Mouse (Mus musculus) cerebellum, adult 2 months (tissue): ENCODE measurements around the gene Txndc12. TPM values are rescaled to one million over a fixed set of nuclear protein-coding genes. Genes with fewer than 3 reads are reported as not detected.

ENCODE experiments used
- DNase-seq, 2 experiments: peaks; one replicate each; pipeline ENCODE4 v3.0.0; 2021
- H3K27ac ChIP-seq: fragments of 200-500 bp; 2 replicates; pipeline ENCODE4 v1.5.1; 2012; ENCODE audit warnings: low read length, control low read depth, inconsistent platforms; ENCODE audit not compliant: insufficient read depth
- H3K27me3 ChIP-seq: fragments of 200-500 bp; 2 replicates; pipeline ENCODE4 v1.6.1; 2012; ENCODE audit warnings: inconsistent platforms, mild to moderate bottlenecking, low read length, moderate library complexity; ENCODE audit not compliant: control insufficient read depth, insufficient read depth
- H3K4me1 ChIP-seq: fragments of 200-500 bp; 2 replicates; pipeline ENCODE4 v1.6.1; 2011; ENCODE audit warnings: low read length; ENCODE audit not compliant: control insufficient read depth, insufficient read depth
- H3K4me3 ChIP-seq: fragments of 200-500 bp; replicated peaks from 2 replicates; pipeline ENCODE3; 2011; ENCODE audit warnings: mild to moderate bottlenecking, low read depth, low read length, control low read depth; ENCODE audit not compliant: insufficient read depth
- CTCF ChIP-seq: fragments of 200-500 bp; IDR thresholded peaks from 2 replicates; pipeline ENCODE4 v1.5.1; 2011; ENCODE audit warnings: low read depth, mild to moderate bottlenecking, control low read depth, low read length, moderate library complexity, borderline replicate concordance; ENCODE audit not compliant: insufficient read depth
- POLR2A ChIP-seq: fragments of 200-500 bp; IDR thresholded peaks from 2 replicates; pipeline ENCODE4 v1.6.1; 2011; ENCODE audit warnings: low read length, control low read depth, borderline replicate concordance; ENCODE audit not compliant: insufficient read depth
- WGBS: fragments of 180-500 bp; shearing (Covaris S2); methylation state at CpG from one replicate; pipeline ENCODE4 v1.1.7; 2018; 5-methylcytosine and 5-hydroxymethylcytosine counted together
- polyA plus RNA-seq: library from polyadenylated mRNA; depleted of rRNA; stranded (reverse); fragments of >200 nt; gene quantifications from 2 replicates; pipeline ENCODE4 v1.2.3, GENCODE M21; 2012

Txndc12 gene
- polyA plus RNA-seq, 1 experiment: 53.6 TPM

DNA sequence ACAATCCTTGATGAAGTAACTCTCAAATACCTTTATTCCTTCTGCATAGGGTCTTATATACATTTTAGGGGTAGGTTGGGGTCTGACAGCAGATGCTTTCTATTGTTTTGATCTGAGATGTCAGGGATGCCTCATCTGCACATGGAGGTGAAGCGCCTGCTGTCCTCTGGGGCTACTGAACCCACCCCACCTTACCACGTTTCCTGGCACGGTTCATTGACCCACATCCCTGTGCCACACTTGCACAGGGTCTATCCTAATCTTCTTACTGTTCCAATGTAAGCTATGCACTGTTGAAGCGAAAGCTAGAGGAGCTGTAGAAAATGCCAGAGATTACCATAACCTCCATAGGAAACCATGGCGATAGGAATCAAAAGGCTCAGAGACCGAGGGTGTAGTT, 22.9 kb upstream of the Txndc12 start:
- Histone ChIP-seq H3K4me3 (no peak overlapping the region), H3K4me1 (no peaks in the 10 kb centered on the region; the same call in 1 of the 2 replicates), H3K27me3 (no peaks in the 10 kb centered on the region), H3K27ac (no peak overlapping the region)
- 55% methylated on average over 6 of the region's 6 CpGs for WGBS
- TF ChIP-seq CTCF (no peak), POLR2A (no peak)
- DNase-seq: no peak

- TF ChIP-seq CTCF: no peak
- no peak for TF ChIP-seq POLR2A
- Histone ChIP-seq H3K27me3 (no peaks in the 10 kb centered on the region), H3K4me3 (no peak overlapping the region), H3K27ac (no peak overlapping the region), H3K4me1 (peaks cover 4% of the 10 kb centered on the region; the same call in 1 of the 2 replicates)
- WGBS: 97% methylated on average over 3 of the region's 3 CpGs
- DNase-seq: no peak
Measured at GRCm38 (mm10) chr4:108825677-108826076, 8.7 kb upstream of the Txndc12 start.

GRCm38 (mm10) chr4:108826096-108826495, 8.3 kb upstream of the Txndc12 start:
- Histone ChIP-seq H3K4me1 (peaks cover 4% of the 10 kb centered on the region; the same call in 1 of the 2 replicates), H3K4me3 (no peak overlapping the region), H3K27ac (no peak overlapping the region), H3K27me3 (no peaks in the 10 kb centered on the region)
- DNase-seq: no peak
- 94% methylated on average over 1 of the region's 1 CpGs for WGBS
- TF ChIP-seq POLR2A: no peak
- TF ChIP-seq CTCF: no peak

GRCm38 (mm10) chr4:108826643-108827042, 7.8 kb upstream of the Txndc12 start:
- no peaks in the 10 kb centered on the region for H3K27me3 ChIP-seq
- no peak overlapping the region for H3K27ac ChIP-seq
- DNase-seq: no peak
- no peak for TF ChIP-seq CTCF
- TF ChIP-seq POLR2A: no peak
- peaks cover 4% of the 10 kb centered on the region; the same call in 1 of the 2 replicates for H3K4me1 ChIP-seq
- H3K4me3 ChIP-seq: no peak overlapping the region
- 91% methylated on average over 2 of the region's 2 CpGs for WGBS

GRCm38 (mm10) chr4:108830698-108831097, 3.7 kb upstream of the Txndc12 start:
- no peak for TF ChIP-seq POLR2A
- no peak for TF ChIP-seq CTCF
- no peaks in the 10 kb centered on the region for H3K27me3 ChIP-seq
- no peak overlapping the region for H3K4me3 ChIP-seq
- H3K27ac ChIP-seq: no peak overlapping the region
- no peak for DNase-seq
- 79% methylated on average over 1 of the region's 1 CpGs for WGBS
- peaks cover 2% of the 10 kb centered on the region; the same call in 1 of the 2 replicates for H3K4me1 ChIP-seq

DNA sequence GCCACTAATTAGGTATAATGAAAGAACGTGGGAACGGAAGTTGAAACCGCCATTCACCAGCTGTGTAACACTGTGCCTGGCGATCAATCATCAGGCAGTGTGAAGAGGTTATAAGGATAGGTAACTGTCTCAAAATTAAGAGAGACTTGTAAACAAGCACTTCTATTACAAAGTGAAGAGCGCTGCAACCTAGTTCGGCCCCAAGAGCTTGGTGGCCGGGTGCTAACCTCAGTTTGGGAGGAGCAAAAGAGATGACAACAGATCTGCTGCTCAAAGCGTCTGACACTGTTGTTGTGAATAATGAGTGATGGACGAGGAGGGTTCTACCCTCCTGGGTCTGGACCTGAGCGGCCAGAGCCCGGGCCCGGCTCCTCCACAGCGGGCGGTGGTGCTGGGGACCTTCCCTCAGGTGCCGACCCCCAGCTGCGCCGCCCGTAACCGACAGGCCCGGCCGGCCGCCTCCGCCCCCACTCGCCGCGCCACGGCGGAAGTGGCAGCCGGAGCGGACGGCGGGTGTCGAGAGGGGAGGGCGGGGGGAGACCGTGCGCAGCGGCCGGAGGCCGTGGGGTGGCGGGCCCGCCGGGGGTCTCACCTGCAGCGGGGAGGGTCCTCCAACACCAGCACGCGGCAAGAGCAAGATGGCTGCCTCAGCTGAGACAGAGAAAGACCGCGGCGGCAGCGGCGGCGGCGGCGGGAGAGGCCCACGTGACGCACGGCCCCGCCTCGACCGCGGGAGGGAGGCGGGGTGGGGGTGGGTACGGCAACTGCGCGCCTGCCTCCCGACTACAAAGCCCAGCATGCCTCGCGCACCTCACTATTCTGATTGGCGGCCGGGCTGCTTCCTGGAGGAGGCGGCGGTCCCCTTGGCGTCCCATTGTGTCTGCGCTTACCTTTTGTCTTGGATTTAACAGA, 1.2 kb upstream of the Txndc12 start, which contains the start of gene Btf3l4:
Gene Btf3l4 (minus strand): TSS at position 699 of the 912 bp plus-strand sequence.
- WGBS: under 1% methylated on average over 70 of the region's 73 CpGs
- DNase-seq: peak; percentile 91 to 93
- TF ChIP-seq CTCF (no peak), POLR2A (peak; percentile 75)
- peak within 1 kb of the TSS; percentile 87 for H3K27ac ChIP-seq
- peak within 1 kb of the TSS; percentile 98 for H3K4me3 ChIP-seq
- no peaks in the 10 kb centered on the region for H3K27me3 ChIP-seq
- H3K4me1 ChIP-seq: peaks cover 3% of the 10 kb centered on the region; the same call in 1 of the 2 replicates

DNA sequence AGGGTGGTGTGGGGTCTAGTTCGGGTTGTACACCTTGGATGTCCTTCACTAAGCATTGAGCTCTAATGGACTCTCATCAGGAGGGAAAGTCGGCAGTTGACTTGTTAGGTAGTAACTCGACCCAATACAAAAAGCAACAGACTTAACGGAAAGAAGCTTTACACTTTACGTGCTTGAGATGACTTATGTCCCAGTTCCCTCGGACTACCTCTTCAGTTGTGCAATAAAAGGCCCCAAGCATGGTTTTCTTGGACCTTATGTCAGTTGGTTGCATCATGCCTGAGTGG, 630 bp upstream of the Txndc12 start:
- H3K27me3 ChIP-seq: no peaks in the 10 kb centered on the region
- DNase-seq: no peak
- WGBS: under 1% methylated on average over 6 of the region's 6 CpGs
- peak overlapping the region; percentile 6; the same call in 1 of the 2 replicates for H3K27ac ChIP-seq
- peak overlapping the region; percentile 92 for H3K4me3 ChIP-seq
- no peak for TF ChIP-seq CTCF
- TF ChIP-seq POLR2A: no peak
- H3K4me1 ChIP-seq: peaks cover 6% of the 10 kb centered on the region; the same call in 1 of the 2 replicates

GRCm38 (mm10) chr4:108834971-108835311, 540 bp downstream of the Txndc12 start:
- DNase-seq: peak; percentile 42 to 47
- Histone ChIP-seq H3K27ac (peak overlapping the region; percentile 65; the same call in 1 of the 2 replicates), H3K4me1 (peaks cover 6% of the 10 kb centered on the region; the same call in 1 of the 2 replicates), H3K4me3 (peak overlapping the region; percentile 92), H3K27me3 (no peaks in the 10 kb centered on the region)
- 3% methylated on average over 15 of the region's 15 CpGs for WGBS
- TF ChIP-seq CTCF (no peak), POLR2A (no peak)

DNA sequence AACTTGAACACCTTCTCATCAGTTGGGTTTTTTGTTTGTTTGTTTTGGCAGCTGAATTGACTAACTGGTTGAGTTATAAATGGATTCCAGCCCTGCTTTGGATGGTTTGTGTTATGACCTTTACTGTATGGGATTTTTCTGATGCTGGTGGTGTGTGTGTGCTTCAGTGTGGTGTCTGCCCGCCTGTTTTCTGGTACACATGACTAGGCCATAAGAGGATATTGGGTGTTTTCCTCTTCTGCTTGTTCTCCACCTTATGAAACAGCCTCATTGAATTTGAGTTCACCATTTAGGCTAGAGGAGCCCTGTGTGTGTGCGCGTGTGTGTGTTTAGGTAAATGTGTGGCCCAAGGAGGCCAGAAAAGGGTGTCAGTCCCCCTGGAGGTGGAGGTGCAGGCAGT, 1.1 kb downstream of the Txndc12 start:
- no peak for DNase-seq
- Histone ChIP-seq H3K27me3 (no peaks in the 10 kb centered on the region), H3K27ac (no peak overlapping the region), H3K4me3 (peak overlapping the region; percentile 92), H3K4me1 (peaks cover 8% of the 10 kb centered on the region; the same call in 1 of the 2 replicates)
- 50% methylated on average over 3 of the region's 3 CpGs for WGBS
- no peak for TF ChIP-seq POLR2A
- no peak for TF ChIP-seq CTCF
